Mouse (Mus musculus) embryonic fibroblast, embryonic 13.5 days (primary cell): ENCODE data around the gene Yif1b. TPM values are rescaled to one million over a fixed set of nuclear protein-coding genes. Genes with fewer than 3 reads are reported as not detected.

Experiments used
- H3K27ac ChIP-seq: 2 replicates; pipeline ENCODE4 v1.5.1; 2012; ENCODE audit warnings: low read length, control low read depth, inconsistent platforms; ENCODE audit not compliant: insufficient read depth
- H3K4me1 ChIP-seq: 2 replicates; pipeline ENCODE4 v1.6.1; 2011; ENCODE audit warnings: low read length; ENCODE audit not compliant: control insufficient read depth, insufficient read depth
- H3K4me3 ChIP-seq: 2 replicates; pipeline ENCODE4 v1.5.1; 2011; ENCODE audit warnings: mild to moderate bottlenecking, control low read depth, low read length; ENCODE audit not compliant: insufficient read depth
- CTCF ChIP-seq: IDR thresholded peaks from 2 replicates; pipeline ENCODE4 v1.5.1; 2011; ENCODE audit warnings: mild to moderate bottlenecking, control low read depth, low read length, moderate library complexity, borderline replicate concordance; ENCODE audit not compliant: insufficient read depth
- POLR2A ChIP-seq: IDR thresholded peaks from 2 replicates; pipeline ENCODE4 v1.6.1; 2011; ENCODE audit warnings: low read depth, mild to moderate bottlenecking, control low read depth, low read length, moderate library complexity
- polyA plus RNA-seq: library from polyadenylated mRNA; stranded (reverse); fragments of >200 nt; gene quantifications from 2 replicates; pipeline ENCODE4 v1.2.4, GENCODE M21; 2011; ENCODE audit warnings: low read depth; ENCODE audit not compliant: missing spikeins, insufficient read length

Yif1b gene
- polyA plus RNA-seq, 1 experiment = 67.7 TPM

GRCm38 (mm10) chr7:29277510-29277909 is 39.4 kb downstream of the Yif1b start:
- H3K4me1 ChIP-seq = no peaks in the 10 kb centered on the region
- H3K4me3 ChIP-seq = no peak overlapping the region
- no peak overlapping the region for H3K27ac ChIP-seq
- TF ChIP-seq POLR2A = no peak
- no peak for TF ChIP-seq CTCF

- Histone ChIP-seq H3K4me1 (no peaks in the 10 kb centered on the region), H3K4me3 (no peak overlapping the region), H3K27ac (no peak overlapping the region)
- no peak for TF ChIP-seq CTCF
- TF ChIP-seq POLR2A = no peak
These were observed 41.1 kb downstream of the Yif1b start for GRCm38 (mm10) chr7:29279261-29279660.

- TF ChIP-seq POLR2A = no peak
- Histone ChIP-seq H3K4me1 (no peaks in the 10 kb centered on the region), H3K27ac (no peak overlapping the region), H3K4me3 (no peak overlapping the region)
These were observed 41.8 kb downstream of the Yif1b start for GRCm38 (mm10) chr7:29279924-29280323.

GRCm38 (mm10) chr7:29280801-29281200 is 42.7 kb downstream of the Yif1b start:
- H3K4me1 ChIP-seq = no peaks in the 10 kb centered on the region
- TF ChIP-seq CTCF (no peak), POLR2A (no peak)
- H3K4me3 ChIP-seq = no peak overlapping the region
- no peak overlapping the region for H3K27ac ChIP-seq

- TF ChIP-seq POLR2A (no peak), CTCF (no peak)
- H3K4me3 ChIP-seq = peak within 1 kb of the TSS; percentile 27
- H3K27ac ChIP-seq = no peak within 1 kb of the TSS
These were observed 43.3 kb downstream of the Yif1b start, which contains the start of gene Spint2 for GRCm38 (mm10) chr7:29281201-29282073. Spint2 (minus strand) TSS chr7:29281912.

GRCm38 (mm10) chr7:29282074-29282554 is 44.0 kb downstream of the Yif1b start:
- TF ChIP-seq POLR2A = no peak
- TF ChIP-seq CTCF = no peak
- no peak overlapping the region for H3K27ac ChIP-seq
- 0 out of 2 replicates have a peak overlapping the region, but pooled peaks have one; percentile 27 for H3K4me3 ChIP-seq
- no peaks in the 10 kb centered on the region for H3K4me1 ChIP-seq

More at GRCm38 (mm10) chr7:29281201-29282073, 43.3 kb downstream of the Yif1b start, which contains the start of gene Spint2:
- H3K4me1 ChIP-seq = no peaks in the 10 kb centered on the region

GRCm38 (mm10) chr7:29283876-29284275 is 45.7 kb downstream of the Yif1b start:
- Histone ChIP-seq H3K4me3 (no peak overlapping the region), H3K4me1 (no peaks in the 10 kb centered on the region), H3K27ac (no peak overlapping the region)
- no peak for TF ChIP-seq CTCF
- no peak for TF ChIP-seq POLR2A

- no peak overlapping the region for H3K4me3 ChIP-seq
- H3K4me1 ChIP-seq = no peaks in the 10 kb centered on the region
- H3K27ac ChIP-seq = no peak overlapping the region
- TF ChIP-seq POLR2A (no peak), CTCF (no peak)
These were observed 46.4 kb downstream of the Yif1b start for GRCm38 (mm10) chr7:29284523-29284922.

- H3K27ac ChIP-seq = no peak overlapping the region
- H3K4me3 ChIP-seq = no peak overlapping the region
- H3K4me1 ChIP-seq = peaks cover 3% of the 10 kb centered on the region; the same call in 1 of the 2 replicates
- TF ChIP-seq POLR2A = no peak
- TF ChIP-seq CTCF = 0 out of 2 replicates have a peak, but pooled peaks have one; percentile 17
These were observed 49.4 kb downstream of the Yif1b start for GRCm38 (mm10) chr7:29287481-29287880.

- Histone ChIP-seq H3K4me3 (no peak overlapping the region), H3K27ac (no peak overlapping the region), H3K4me1 (peaks cover 3% of the 10 kb centered on the region; the same call in 1 of the 2 replicates)
- no peak for TF ChIP-seq CTCF
- no peak for TF ChIP-seq POLR2A
These were observed 50.0 kb downstream of the Yif1b start for GRCm38 (mm10) chr7:29288079-29288478.
